Mouse (Mus musculus): ENCODE data around the gene Fer1l4. TPM values are rescaled to one million over a fixed set of nuclear protein-coding genes. Genes with fewer than 3 reads are reported as not detected.
A peak's percentile ranks its signal among the peaks of the same experiment; 100 is the strongest.

Gene Fer1l4
- polyA plus RNA-seq, 1 experiment from 2014 or later = 5.4 TPM

DNA sequence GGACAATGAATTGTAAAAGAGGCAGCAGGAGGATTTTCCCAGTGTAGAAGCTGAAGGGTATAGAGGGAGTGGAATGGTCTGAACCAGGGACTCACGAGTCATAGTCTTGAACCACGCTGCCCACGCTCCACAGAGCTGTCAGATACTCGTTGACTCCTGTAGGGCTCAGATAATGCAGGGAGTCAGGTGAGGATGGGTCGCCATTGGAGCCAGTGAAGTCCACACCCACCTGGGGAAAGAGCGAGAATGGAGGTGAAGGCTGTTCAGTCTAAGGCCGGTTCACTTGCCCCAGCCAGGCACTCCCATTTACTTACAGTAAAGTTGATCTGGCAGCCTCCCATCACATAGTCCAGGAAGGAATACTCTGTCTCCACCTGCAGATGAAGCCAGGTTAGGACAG, 24.7 kb upstream of the Fer1l4 start:
- no peaks in the 10 kb centered on the region for H3K9me3 ChIP-seq (replicated peaks; ENCODE audit: control insufficient read depth, low read length)
- ATAC-seq (ENCODE audit: insufficient read depth, low FRiP score) = no peak
- no peak overlapping the region for H3K27ac ChIP-seq (ENCODE audit: low read length)
- H3K4me2 ChIP-seq (ENCODE audit: low read depth, low read length) = no peak overlapping the region
- peaks cover 29% of the 10 kb centered on the region for H3K36me3 ChIP-seq (ENCODE audit: control insufficient read depth, insufficient read depth, low read length)
- 91% methylated on average over 7 of the region's 7 CpGs for WGBS
- no peak overlapping the region for H3K4me3 ChIP-seq (replicated peaks; ENCODE audit: low read length)
- H3K4me1 ChIP-seq (ENCODE audit: control insufficient read depth, insufficient read depth, low read length) = no peaks in the 10 kb centered on the region
- no peak overlapping the region for H3K9ac ChIP-seq (ENCODE audit: low read length)
- no peaks in the 10 kb centered on the region for H3K27me3 ChIP-seq (ENCODE audit: control insufficient read depth, insufficient read depth, low read length)

DNA sequence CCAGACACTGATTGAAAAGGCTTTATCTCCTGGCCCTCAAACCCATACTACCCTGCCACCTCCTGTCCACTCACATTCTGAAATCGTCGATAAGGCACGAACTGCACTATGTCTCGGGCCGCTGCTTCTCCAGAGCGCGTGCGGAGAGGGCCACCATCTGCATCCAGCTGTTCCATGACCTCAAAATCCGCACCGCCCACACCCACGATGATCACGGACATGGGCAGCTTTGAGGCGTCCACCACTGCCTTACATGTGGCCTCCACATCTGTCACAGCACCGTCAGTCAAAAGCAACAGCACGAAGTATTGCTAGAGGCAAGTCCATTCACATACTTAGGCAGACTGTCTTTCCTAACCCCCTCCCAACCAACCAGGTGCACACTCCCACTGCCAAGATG, 21.0 kb upstream of the Fer1l4 start:
- Histone ChIP-seq H3K9me3 (replicated peaks; ENCODE audit: control insufficient read depth, low read length) (no peaks in the 10 kb centered on the region), H3K4me1 (ENCODE audit: control insufficient read depth, insufficient read depth, low read length) (no peaks in the 10 kb centered on the region), H3K4me3 (replicated peaks; ENCODE audit: low read length) (no peak overlapping the region), H3K36me3 (ENCODE audit: control insufficient read depth, insufficient read depth, low read length) (peaks cover 26% of the 10 kb centered on the region), H3K4me2 (ENCODE audit: low read depth, low read length) (no peak overlapping the region), H3K27me3 (ENCODE audit: control insufficient read depth, insufficient read depth, low read length) (no peaks in the 10 kb centered on the region), H3K27ac (ENCODE audit: low read length) (no peak overlapping the region), H3K9ac (ENCODE audit: low read length) (no peak overlapping the region)
- no peak for ATAC-seq (ENCODE audit: insufficient read depth, low FRiP score)
- WGBS = 81% methylated on average over 15 of the region's 15 CpGs

DNA sequence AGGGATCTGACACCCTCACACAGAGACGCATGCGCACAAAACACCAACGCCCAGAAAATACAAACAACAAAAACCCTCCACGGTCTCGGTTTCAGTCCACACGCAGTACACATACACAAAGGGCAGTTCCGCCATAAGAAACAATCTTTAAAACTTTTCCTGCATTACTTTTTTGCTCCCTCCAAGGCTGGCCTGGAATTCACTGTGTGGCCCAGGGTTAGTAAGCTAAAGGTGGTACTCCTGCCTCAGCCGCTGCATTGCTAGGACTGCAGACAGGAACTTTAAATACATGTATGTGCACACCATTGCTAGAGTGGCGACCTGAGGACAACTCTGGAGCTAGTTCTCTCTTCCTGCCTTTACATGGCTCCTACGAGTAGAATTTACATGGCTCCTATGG, 18.5 kb upstream of the Fer1l4 start:
- Histone ChIP-seq H3K9me3 (replicated peaks; ENCODE audit: control insufficient read depth, low read length) (no peaks in the 10 kb centered on the region), H3K4me3 (replicated peaks; ENCODE audit: low read length) (no peak overlapping the region), H3K4me1 (ENCODE audit: control insufficient read depth, insufficient read depth, low read length) (peaks cover 3% of the 10 kb centered on the region), H3K36me3 (ENCODE audit: control insufficient read depth, insufficient read depth, low read length) (peaks cover 12% of the 10 kb centered on the region), H3K27ac (ENCODE audit: low read length) (no peak overlapping the region), H3K9ac (ENCODE audit: low read length) (no peak overlapping the region), H3K27me3 (ENCODE audit: control insufficient read depth, insufficient read depth, low read length) (no peaks in the 10 kb centered on the region), H3K4me2 (ENCODE audit: low read depth, low read length) (no peak overlapping the region)
- 95% methylated on average over 10 of the region's 10 CpGs for WGBS
- no peak for ATAC-seq (ENCODE audit: insufficient read depth, low FRiP score)

DNA sequence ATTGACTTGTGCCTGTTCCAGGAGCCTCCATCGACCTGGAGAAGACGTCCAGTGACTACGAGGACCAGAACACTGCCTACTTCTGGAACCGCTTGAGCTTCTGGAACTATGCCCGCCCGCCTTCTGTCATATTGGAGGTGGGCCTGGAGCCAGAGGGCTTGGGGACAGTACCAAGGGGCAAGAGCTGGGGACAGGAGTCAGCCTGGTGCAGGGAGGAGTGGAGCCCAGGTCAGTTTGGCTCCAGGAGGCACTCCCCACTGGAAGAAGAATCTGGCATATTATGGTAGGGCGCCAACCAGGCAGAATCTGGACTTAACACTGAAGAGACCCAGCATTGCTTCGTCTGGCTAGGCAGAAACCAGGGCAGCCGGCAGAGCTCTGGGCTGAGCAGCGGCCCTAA, 15.2 kb upstream of the Fer1l4 start:
- Histone ChIP-seq H3K27me3 (ENCODE audit: control insufficient read depth, insufficient read depth, low read length) (no peaks in the 10 kb centered on the region), H3K4me2 (ENCODE audit: low read depth, low read length) (no peak overlapping the region), H3K4me1 (ENCODE audit: control insufficient read depth, insufficient read depth, low read length) (peaks cover 10% of the 10 kb centered on the region), H3K9ac (ENCODE audit: low read length) (no peak overlapping the region), H3K9me3 (replicated peaks; ENCODE audit: control insufficient read depth, low read length) (no peaks in the 10 kb centered on the region), H3K27ac (ENCODE audit: low read length) (no peak overlapping the region), H3K4me3 (replicated peaks; ENCODE audit: low read length) (no peak overlapping the region), H3K36me3 (ENCODE audit: control insufficient read depth, insufficient read depth, low read length) (no peaks in the 10 kb centered on the region; the same call in none of the 2 replicates)
- ATAC-seq (ENCODE audit: insufficient read depth, low FRiP score) = no peak
- 92% methylated on average over 10 of the region's 10 CpGs for WGBS

- WGBS = 38% methylated on average over 10 of the region's 10 CpGs
- ATAC-seq (ENCODE audit: insufficient read depth, low FRiP score) = no peak
These were observed 13.4 kb upstream of the Fer1l4 start for GRCm38 (mm10) chr2:156066126-156066525.

DNA sequence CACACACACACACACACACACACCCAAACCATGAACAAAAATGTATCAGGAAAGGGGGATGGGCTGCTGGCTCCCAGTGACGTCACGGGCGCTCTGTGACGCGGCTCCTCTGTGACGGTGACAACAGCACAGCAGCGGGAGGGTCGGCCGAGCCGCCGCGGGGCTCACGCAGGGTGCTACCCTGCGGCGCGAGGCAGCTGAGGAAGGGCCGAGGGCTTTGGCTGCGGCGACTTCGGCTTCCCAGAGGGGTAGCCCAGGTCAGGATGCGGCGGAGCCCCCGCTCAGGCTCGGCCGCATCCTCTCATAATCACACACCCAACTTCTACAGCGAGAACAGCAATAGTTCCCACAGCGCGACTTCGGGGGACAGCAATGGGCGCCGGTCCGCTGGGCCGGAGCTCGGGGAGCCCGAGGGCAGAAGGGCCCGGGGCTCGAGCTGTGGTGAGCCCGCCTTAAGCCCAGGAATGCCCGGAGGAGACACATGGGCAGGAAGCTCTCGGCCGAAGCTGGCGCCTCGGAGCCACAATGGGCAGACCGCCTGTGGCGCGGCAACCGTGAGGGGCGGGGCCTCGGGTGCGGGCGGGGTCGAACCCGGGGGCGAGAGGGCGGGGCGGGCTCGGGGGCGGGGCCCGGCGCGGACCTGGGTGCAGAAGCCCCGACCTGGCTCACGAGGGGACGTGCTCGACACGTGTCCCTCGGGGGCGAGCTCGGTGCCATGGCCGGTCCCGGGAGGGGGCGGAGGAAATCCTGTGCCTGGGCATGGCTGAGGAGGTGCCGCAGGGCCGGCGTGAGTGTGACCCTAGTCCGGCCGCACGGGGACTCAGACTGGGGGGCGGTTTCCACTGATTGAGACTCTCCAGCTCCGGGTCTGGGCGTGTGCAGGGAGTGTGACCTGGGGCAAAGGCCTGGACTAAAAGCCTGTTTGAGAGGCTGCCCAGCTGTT, 12.6 kb upstream of the Fer1l4 start, which contains the start of gene Spag4:
Gene Spag4 (plus strand): TSS at position 77 of the 943 bp plus-strand sequence.
- no peaks in the 10 kb centered on the region for H3K36me3 ChIP-seq (ENCODE audit: control insufficient read depth, insufficient read depth, low read length)
- 2% methylated on average over 81 of the region's 81 CpGs for WGBS
- H3K27ac ChIP-seq (ENCODE audit: low read length) = peak within 1 kb of the TSS; percentile 42; the same call in 1 of the 2 replicates
- peak within 1 kb of the TSS; percentile 69 for H3K4me3 ChIP-seq (replicated peaks; ENCODE audit: low read length)
- peaks cover 10% of the 10 kb centered on the region for H3K4me1 ChIP-seq (ENCODE audit: control insufficient read depth, insufficient read depth, low read length)
- peak; percentile 86 for ATAC-seq (ENCODE audit: insufficient read depth, low FRiP score)
- no peaks in the 10 kb centered on the region for H3K9me3 ChIP-seq (replicated peaks; ENCODE audit: control insufficient read depth, low read length)
- H3K4me2 ChIP-seq (ENCODE audit: low read depth, low read length) = peak within 1 kb of the TSS; percentile 66
- H3K27me3 ChIP-seq (ENCODE audit: control insufficient read depth, insufficient read depth, low read length) = no peaks in the 10 kb centered on the region
- peak within 1 kb of the TSS; percentile 83 for H3K9ac ChIP-seq (ENCODE audit: low read length)

More at GRCm38 (mm10) chr2:156066126-156066525, 13.4 kb upstream of the Fer1l4 start:
- peak overlapping the region; percentile 66 for H3K4me2 ChIP-seq (ENCODE audit: low read depth, low read length)
- peaks cover 10% of the 10 kb centered on the region for H3K4me1 ChIP-seq (ENCODE audit: control insufficient read depth, insufficient read depth, low read length)
- H3K27ac ChIP-seq (ENCODE audit: low read length) = no peak overlapping the region
- H3K36me3 ChIP-seq (ENCODE audit: control insufficient read depth, insufficient read depth, low read length) = no peaks in the 10 kb centered on the region
- H3K9me3 ChIP-seq (replicated peaks; ENCODE audit: control insufficient read depth, low read length) = no peaks in the 10 kb centered on the region
- peak overlapping the region; percentile 69 for H3K4me3 ChIP-seq (replicated peaks; ENCODE audit: low read length)
- H3K9ac ChIP-seq (ENCODE audit: low read length) = peak overlapping the region; percentile 83
- H3K27me3 ChIP-seq (ENCODE audit: control insufficient read depth, insufficient read depth, low read length) = no peaks in the 10 kb centered on the region

GRCm38 (mm10) chr2:156047929-156048328, 4.8 kb downstream of the Fer1l4 start:
- no peaks in the 10 kb centered on the region for H3K4me1 ChIP-seq (ENCODE audit: control insufficient read depth, insufficient read depth, low read length)
- H3K9me3 ChIP-seq (replicated peaks; ENCODE audit: control insufficient read depth, low read length) = no peaks in the 10 kb centered on the region
- peak overlapping the region; percentile 40 for H3K4me2 ChIP-seq (ENCODE audit: low read depth, low read length)
- WGBS = 7% methylated on average over 19 of the region's 19 CpGs
- ATAC-seq (ENCODE audit: insufficient read depth, low FRiP score) = no peak
- no peaks in the 10 kb centered on the region for H3K36me3 ChIP-seq (ENCODE audit: control insufficient read depth, insufficient read depth, low read length)
- peak overlapping the region; percentile 13; the same call in 1 of the 2 replicates for H3K4me3 ChIP-seq (replicated peaks; ENCODE audit: low read length)
- no peaks in the 10 kb centered on the region for H3K27me3 ChIP-seq (ENCODE audit: control insufficient read depth, insufficient read depth, low read length)
- no peak overlapping the region for H3K27ac ChIP-seq (ENCODE audit: low read length)
- 0 out of 2 replicates have a peak overlapping the region, but pooled peaks have one; percentile 3 for H3K9ac ChIP-seq (ENCODE audit: low read length)

DNA sequence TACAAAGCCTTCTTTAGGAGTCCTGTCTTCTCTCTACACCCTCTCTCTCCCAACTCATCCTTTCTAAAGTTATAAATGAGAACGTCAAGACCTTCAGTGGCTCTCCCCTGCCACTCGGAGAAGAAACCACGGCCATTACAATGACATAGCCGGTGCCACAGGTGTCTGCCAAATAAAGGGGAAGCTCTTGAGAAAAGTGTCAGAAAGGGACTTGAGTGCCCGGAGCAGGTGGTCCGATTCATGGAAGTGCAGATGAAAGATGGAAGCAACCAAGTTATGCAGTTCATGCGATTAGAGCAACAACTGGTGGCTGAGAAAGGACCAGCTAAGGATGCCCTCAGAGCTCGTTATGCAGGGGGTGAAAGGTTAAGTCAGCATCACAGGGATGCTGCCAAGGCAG, 9.8 kb downstream of the Fer1l4 start:
- Histone ChIP-seq H3K4me3 (replicated peaks; ENCODE audit: low read length) (no peak overlapping the region), H3K27me3 (ENCODE audit: control insufficient read depth, insufficient read depth, low read length) (no peaks in the 10 kb centered on the region), H3K9me3 (replicated peaks; ENCODE audit: control insufficient read depth, low read length) (no peaks in the 10 kb centered on the region), H3K9ac (ENCODE audit: low read length) (no peak overlapping the region), H3K4me2 (ENCODE audit: low read depth, low read length) (no peak overlapping the region), H3K36me3 (ENCODE audit: control insufficient read depth, insufficient read depth, low read length) (no peaks in the 10 kb centered on the region), H3K4me1 (ENCODE audit: control insufficient read depth, insufficient read depth, low read length) (no peaks in the 10 kb centered on the region), H3K27ac (ENCODE audit: low read length) (no peak overlapping the region)
- no peak for ATAC-seq (ENCODE audit: insufficient read depth, low FRiP score)
- 75% methylated on average over 8 of the region's 8 CpGs for WGBS

DNA sequence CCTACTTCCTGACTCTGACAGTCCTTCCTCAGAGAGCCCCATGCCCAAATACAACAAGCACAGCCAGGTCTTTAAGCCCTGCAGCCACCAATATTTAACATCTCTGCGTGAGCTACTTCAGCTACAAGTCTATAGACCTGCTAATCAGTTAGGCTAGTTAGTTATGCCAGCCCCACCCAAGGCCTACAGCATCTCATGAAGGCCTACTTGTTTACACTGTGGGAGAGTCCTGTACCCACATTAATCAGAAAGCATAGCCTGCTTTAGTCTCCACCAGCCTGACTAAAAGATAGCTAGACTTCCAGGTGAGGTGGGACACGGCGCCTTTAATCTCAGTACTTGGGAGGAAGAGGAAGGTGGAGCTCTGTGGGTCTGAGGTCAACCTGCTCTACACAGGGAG, 13.4 kb downstream of the Fer1l4 start:
- H3K36me3 ChIP-seq (ENCODE audit: control insufficient read depth, insufficient read depth, low read length) = no peaks in the 10 kb centered on the region
- ATAC-seq (ENCODE audit: insufficient read depth, low FRiP score) = peak; percentile 91; the same call in 1 of the 2 replicates
- no peaks in the 10 kb centered on the region for H3K9me3 ChIP-seq (replicated peaks; ENCODE audit: control insufficient read depth, low read length)
- no peak overlapping the region for H3K9ac ChIP-seq (ENCODE audit: low read length)
- no peaks in the 10 kb centered on the region for H3K27me3 ChIP-seq (ENCODE audit: control insufficient read depth, insufficient read depth, low read length)
- 63% methylated on average over 3 of the region's 3 CpGs for WGBS
- H3K27ac ChIP-seq (ENCODE audit: low read length) = no peak overlapping the region; the same call in 1 of the 2 replicates
- H3K4me2 ChIP-seq (ENCODE audit: low read depth, low read length) = no peak overlapping the region
- H3K4me1 ChIP-seq (ENCODE audit: control insufficient read depth, insufficient read depth, low read length) = no peaks in the 10 kb centered on the region
- H3K4me3 ChIP-seq (replicated peaks; ENCODE audit: low read length) = no peak overlapping the region

All from stomach, embryonic 16.5 days (tissue).